Mouse (Mus musculus): Measurements from ENCODE around the gene Wdr17.

Wdr17 gene

GRCm38 (mm10) chr8:54886987-54887785 is at the start of gene Wdr17:
Gene Wdr17 (minus strand): TSS chr8:54887184.
- DNase-seq, result no peak

DNA sequence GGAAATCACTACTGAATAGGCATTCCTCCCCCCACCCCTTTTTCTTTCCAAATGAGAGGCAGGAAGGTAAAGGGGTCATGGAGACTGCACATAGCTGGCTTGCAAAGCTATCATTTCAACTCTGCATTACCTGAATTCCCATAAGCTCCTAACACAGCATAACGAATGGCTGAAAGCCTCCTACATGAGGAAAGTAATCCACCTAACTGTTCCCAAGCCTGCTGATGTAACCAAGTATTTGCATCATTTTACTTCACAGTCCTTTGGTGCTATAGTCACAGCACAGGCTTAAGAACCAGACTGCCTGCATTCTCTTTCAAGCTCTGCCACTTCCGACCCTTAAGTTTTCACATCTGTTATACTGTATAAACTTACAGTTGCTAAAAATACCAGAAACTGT is 45.3 kb upstream of the Wdr17 start:
- no peak for DNase-seq

DNA sequence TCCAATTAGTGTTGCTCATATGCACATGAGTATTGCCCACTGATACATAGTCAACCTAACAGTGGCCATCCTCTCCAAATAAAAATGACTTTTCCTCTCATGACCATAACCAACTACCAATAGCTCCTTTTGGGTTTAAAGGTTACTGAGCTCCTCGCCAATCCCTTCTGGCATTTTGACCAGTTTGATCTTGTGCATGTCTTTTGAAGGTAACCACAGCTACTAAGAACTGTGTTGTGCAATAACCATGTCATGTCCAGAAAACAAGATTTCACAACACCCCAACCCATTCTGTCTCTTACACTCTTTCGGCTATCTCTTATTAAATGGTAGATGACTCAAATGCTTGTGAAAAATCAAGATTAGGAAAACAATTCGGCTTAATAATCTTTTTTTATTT is 38.0 kb upstream of the Wdr17 start:
- DNase-seq, result no peak

DNA sequence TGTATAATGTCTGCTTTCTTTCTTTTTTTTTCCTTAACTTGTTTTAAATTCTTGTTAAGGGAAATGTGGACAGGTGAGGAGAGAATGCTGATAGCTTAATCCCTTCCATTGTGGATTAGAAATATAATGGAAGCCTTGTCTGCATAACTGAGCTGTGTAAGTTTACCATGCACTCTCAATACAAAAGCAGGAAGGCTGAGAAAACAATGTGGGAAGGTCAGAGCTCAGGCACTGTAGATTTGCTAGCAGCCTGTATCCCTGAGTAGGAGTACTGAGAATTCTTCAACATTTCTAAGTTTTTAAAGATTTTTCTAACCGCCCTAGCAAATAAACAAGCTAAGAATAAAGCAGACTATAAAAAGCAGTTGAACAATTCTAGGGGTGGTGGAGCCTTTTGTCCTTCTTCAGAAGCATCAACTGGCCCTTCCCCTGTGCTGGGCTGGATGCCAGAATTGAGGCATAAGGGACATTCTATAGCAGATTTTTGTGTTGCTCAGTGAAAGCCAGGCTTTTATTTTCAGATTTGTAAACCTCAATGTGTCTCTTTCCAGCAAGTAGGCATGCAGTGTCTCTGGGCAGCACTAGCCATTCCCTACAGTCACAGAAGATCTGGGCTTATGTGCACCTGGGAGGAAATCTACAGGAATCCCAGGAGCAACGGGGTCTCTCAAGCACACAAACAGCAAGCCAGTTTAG is 35.3 kb upstream of the Wdr17 start:
- no peak for DNase-seq

DNA sequence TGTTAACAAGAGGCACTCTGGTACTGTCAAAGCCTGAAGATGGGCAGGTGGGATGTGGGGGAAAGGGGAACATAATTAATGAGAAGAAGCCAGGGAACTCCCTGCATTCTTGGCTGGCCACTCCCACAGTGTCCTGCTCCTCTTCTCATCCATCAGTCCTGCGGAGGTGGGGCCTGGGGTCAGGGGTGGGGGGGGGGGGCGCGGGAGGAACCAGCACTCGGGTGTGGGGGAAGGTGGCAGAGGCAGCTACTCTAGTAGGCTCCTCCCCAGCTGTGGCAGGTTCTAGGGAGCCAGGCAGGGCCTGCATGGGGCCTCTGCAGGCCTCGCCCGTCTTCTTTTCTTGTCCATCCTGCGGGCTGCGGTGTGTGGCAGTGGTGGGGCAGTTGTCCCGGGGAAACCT is 30.7 kb upstream of the Wdr17 start:
- no peak for DNase-seq

- DNase-seq, result no peak
Measured at GRCm38 (mm10) chr8:54912891-54913290, 25.9 kb upstream of the Wdr17 start.

GRCm38 (mm10) chr8:54899444-54899843 is 12.5 kb upstream of the Wdr17 start:
- no peak for DNase-seq

GRCm38 (mm10) chr8:54894637-54895322 is 7.8 kb upstream of the Wdr17 start:
- no peak for DNase-seq

- DNase-seq, result no peak
Measured at GRCm38 (mm10) chr8:54894180-54894579, 7.2 kb upstream of the Wdr17 start.

- DNase-seq, result no peak
Measured at GRCm38 (mm10) chr8:54886560-54886959, 424 bp downstream of the Wdr17 start.

- no peak for DNase-seq
Measured at GRCm38 (mm10) chr8:54876458-54876857, 10.5 kb downstream of the Wdr17 start.

- DNase-seq, result no peak
Measured at GRCm38 (mm10) chr8:54864761-54865064, 22.3 kb downstream of the Wdr17 start.

DNA sequence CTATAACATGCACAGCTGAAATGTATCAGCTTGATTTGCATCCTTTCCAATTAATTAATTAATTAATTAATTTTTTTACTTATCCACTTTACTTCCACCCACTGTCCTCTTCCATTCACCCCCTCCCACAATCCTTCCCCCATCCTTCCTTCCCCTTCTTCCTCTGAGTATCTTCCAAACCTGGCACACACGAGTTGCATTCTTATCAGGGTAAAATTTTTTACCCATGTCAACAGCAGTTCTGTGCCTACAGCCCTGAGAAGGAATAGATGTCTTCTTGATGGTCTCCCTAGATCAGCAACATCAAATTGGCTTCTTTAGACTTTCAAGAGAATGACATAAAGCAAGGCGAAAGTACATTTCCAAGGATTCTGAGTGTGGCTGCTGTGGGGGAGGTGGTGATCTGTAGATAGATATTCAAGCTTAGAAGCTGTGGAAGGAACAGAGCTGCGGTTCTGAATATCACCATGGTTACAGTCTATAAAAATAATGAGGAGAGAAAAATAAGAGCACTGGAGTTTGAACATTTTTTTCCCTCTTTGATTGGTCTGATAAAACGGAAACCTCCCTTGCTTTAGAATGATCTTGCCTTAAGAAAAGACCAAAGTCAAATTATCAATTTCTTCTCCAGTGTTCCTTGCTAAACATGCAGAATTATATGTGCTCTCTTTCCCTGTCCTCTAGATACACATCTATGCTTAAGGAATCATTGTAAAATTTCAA is 22.8 kb downstream of the Wdr17 start:
- no peak for DNase-seq

DNA sequence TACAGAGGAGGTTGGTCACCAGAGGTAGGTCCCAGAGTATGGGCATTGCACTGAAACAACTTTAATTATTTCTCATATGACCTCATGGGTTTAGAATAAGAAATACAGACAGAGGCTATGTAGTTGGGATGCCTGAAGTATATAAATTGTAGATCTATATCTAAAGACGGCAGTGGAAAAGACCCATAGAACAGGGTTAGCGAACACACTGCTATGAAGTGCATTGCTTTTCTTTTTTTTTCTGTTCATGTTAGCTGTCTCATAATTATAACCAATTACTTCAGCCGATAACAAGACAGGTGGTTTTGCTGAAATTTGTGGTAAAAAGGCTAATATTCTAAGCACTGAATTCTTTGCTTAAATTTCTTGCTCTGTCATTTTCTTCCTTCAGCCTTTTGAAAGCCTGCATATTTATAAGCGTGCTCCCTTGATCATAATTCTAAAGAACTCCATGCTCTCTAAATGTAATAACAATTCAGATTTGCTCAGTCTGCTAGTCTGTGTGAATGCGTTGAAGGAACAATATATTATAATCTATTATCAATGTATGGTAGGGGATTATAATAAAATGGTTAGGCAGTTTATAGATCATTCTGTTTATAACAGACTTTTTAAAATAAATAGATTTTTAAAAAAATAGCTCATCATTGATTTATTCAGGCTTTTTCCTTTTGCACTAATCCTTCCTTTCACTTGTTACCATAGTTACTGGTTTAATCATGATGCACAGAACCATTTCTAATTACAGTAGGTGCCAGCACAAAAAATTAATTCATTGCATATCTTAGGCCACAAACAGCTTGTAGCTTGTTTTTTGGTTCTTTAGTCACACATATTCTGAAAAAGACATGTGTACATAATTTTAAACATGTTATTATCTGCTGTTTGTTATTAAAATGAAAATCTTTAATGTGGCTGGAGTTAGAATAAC is 50.7 kb downstream of the Wdr17 start:
- no peak for DNase-seq

GRCm38 (mm10) chr8:54829794-54830426 is 57.1 kb downstream of the Wdr17 start:
- DNase-seq, result no peak

GRCm38 (mm10) chr8:54827974-54828373 is 59.0 kb downstream of the Wdr17 start:
- no peak for DNase-seq

- no peak for DNase-seq
Measured at GRCm38 (mm10) chr8:54822956-54823355, 64.0 kb downstream of the Wdr17 start.

- DNase-seq, result no peak
Measured at GRCm38 (mm10) chr8:54818651-54819050, 68.3 kb downstream of the Wdr17 start.

DNA sequence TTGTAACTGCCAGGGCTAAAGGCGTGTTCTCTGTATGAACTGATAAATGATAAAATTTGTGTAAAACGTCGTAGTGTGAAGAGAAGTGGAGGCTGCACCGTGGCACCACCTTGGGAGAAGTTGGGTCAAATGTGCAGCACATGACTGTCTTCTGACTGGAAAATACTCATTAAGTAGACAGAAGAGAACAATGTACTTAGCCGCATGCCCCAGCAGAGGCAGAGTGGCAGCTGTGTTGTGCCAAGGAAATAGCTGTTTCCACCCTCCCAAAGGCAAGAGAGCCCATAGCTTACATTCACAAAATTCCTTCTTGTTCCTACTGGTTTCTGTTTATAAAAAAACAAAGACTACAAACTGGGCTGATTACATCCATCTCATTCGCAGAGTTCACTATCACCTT is 78.8 kb downstream of the Wdr17 start:
- no peak for DNase-seq

GRCm38 (mm10) chr8:54806173-54806572 is 80.8 kb downstream of the Wdr17 start:
- no peak for DNase-seq

DNA sequence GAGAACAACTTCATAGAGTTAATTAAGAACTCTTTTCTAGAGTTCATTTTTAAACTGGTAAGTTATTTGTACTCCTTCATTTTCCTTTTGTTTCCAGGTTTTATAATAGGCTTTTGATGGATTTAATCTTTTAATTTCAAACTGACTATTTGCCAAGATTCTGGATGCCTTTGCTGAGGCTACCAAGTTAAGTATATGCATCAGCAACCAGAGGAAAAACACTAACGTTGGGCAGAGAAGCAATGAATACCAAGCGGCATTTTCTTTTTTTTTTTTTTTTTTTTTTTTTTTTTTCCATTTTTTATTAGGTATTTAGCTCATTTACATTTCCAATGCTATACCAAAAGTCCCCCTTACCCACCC is 94.3 kb downstream of the Wdr17 start:
- no peak for DNase-seq
